Mouse (Mus musculus): Measurements from ENCODE around the gene Tsku.

- TF ChIP-seq CTCF (IDR thresholded peaks at IDR 0.05; ENCODE audit: low read depth, low read length) (peak; percentile 96), POLR2A (IDR thresholded peaks at IDR 0.05; ENCODE audit: insufficient read depth, low read length) (no peak)
These were observed 12.0 kb downstream of the Tsku start for GRCm38 (mm10) chr7:98349096-98349495.

All from ES-Bruce4 (cell line).